Mouse (Mus musculus): ENCODE measurements around the gene Klhl30. TPM values are rescaled to one million over a fixed set of nuclear protein-coding genes. Genes with fewer than 3 reads are reported as not detected.

The Klhl30 gene
- polyA plus RNA-seq (2016; fragmentation: Nextera tagmentation; extraction: Ambion mirVana), result 0.08 and 0.10 TPM in 2 replicates

DNA sequence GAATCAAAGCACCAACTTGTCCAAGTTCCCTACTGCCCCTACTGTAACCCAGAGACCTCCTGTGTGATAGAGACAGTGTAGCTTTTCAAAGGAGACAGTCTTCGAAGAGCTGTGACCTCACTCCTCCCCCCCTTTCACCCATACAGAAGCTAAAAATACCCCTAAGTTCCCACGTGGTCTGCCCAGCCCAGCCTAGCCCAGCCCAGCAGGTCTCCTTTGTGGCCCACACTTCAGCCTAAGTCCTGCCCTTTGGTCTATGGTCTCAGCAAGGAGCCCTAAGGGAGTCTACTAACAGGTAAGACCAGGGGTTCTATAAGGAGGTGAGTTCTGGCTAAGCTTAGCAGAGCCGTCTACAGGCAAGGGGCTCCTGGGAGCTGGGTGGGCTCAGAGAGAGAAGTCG lies at the start of gene Klhl30:
Klhl30 (plus strand) TSS at position 176 of the 400 bp plus-strand sequence.
- ATAC-seq (ENCODE audit: low FRiP score), result no peak
- H3K9ac ChIP-seq, result no peak within 1 kb of the TSS
- peaks cover 2% of the 10 kb centered on the region; the same call in 1 of the 2 replicates for H3K4me1 ChIP-seq
- no peak within 1 kb of the TSS for H3K4me2 ChIP-seq
- H3K36me3 ChIP-seq (replicated peaks), result no peaks in the 10 kb centered on the region
- no peaks in the 10 kb centered on the region for H3K9me3 ChIP-seq
- H3K27ac ChIP-seq, result no peak within 1 kb of the TSS
- no peak within 1 kb of the TSS for H3K4me3 ChIP-seq (replicated peaks)
- 69% methylated on average over 4 of the region's 4 CpGs for WGBS
- peaks cover 16% of the 10 kb centered on the region for H3K27me3 ChIP-seq

DNA sequence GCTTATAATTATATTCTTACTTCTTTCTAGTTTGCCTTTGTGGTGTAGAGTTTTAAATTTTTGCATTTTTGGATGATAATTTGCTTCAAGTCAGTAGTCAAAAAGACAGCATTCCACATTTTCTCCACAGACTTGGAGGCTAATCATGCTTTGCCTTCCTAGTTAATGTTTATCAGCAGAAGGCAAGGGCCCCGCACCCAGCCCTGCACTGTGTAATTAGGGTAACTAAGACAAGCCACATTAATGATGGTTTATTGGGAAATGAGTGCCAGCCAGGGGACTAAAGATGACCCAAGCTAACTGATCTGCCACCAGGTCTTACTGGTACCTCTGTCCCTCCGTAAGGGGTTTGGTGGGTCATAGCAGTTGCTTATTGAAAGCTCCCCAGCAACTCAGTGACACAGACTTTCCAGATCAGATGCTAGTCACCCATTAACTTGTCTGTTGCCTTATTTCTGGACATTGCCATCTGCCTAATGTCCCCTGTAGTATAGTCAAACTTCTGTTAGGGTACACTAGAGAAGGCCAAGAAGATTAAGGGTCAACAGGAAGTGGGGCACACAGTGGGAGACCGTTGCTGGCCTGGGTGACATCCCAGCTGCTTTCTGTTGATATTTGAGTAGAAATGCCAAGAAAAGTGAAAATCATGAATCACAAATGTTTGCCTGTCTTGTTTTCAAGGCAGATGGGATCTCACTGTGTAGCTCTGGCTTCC lies 49.5 kb upstream of the Klhl30 start:
- no peak for ATAC-seq (ENCODE audit: low FRiP score)

DNA sequence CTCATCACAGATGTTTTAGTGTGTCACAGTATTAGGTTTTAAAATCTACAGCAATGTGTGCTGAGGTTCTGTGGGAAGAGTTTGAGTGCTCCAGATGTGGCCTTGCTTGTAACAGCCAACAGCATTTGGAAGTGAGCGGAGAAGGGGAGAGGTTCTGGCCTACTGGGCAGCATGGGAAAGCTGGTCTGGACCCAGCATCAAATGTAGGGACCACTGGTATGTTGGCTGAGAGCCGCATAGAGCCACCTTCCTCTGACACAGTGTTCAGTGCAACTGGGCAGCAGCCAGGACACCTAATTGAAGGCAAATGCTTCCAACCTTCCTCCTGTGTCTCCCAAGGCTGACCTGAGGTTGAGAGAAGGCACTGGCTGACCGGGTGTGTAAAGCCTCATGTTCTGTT lies 48.8 kb upstream of the Klhl30 start:
- Histone ChIP-seq H3K4me3 (replicated peaks) (no peak overlapping the region), H3K27ac (no peak overlapping the region), H3K36me3 (replicated peaks) (peaks cover 23% of the 10 kb centered on the region), H3K4me1 (peaks cover 7% of the 10 kb centered on the region), H3K27me3 (no peaks in the 10 kb centered on the region), H3K4me2 (no peak overlapping the region), H3K9ac (no peak overlapping the region), H3K9me3 (no peaks in the 10 kb centered on the region)
- no peak for ATAC-seq (ENCODE audit: low FRiP score)
- WGBS, result 91% methylated on average over 3 of the region's 3 CpGs

More for the DNA sequence above, 49.5 kb upstream of the Klhl30 start:
- Histone ChIP-seq H3K27me3 (no peaks in the 10 kb centered on the region), H3K9ac (no peak overlapping the region), H3K4me1 (peaks cover 7% of the 10 kb centered on the region), H3K4me3 (replicated peaks) (no peak overlapping the region), H3K4me2 (no peak overlapping the region), H3K27ac (no peak overlapping the region), H3K9me3 (no peaks in the 10 kb centered on the region), H3K36me3 (replicated peaks) (peaks cover 22% of the 10 kb centered on the region)
- 91% methylated on average over 3 of the region's 3 CpGs for WGBS

DNA sequence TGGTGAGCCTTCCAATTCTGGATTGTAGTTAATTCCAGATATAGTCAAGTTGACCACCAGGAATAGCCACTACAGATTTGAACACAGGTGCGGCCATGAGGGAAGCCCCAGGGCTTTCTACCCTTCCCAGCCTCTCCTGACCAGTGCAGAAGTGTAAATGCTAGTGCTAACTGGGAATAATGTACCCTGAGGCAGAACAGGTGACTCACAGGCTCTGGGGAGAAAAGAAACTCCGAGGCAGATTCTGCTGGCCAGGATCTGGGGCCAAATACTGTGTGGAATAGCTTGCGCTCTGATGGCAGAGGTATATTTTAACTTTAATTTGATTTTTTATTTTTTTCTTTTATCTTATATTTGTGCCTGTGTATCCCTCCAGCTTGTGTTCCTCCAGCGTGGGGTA lies 46.2 kb upstream of the Klhl30 start:
- Histone ChIP-seq H3K4me1 (no peaks in the 10 kb centered on the region), H3K9ac (no peak overlapping the region), H3K4me2 (no peak overlapping the region), H3K4me3 (replicated peaks) (no peak overlapping the region), H3K9me3 (no peaks in the 10 kb centered on the region), H3K27ac (no peak overlapping the region), H3K36me3 (replicated peaks) (peaks cover 45% of the 10 kb centered on the region), H3K27me3 (no peaks in the 10 kb centered on the region)
- 90% methylated on average over 4 of the region's 4 CpGs for WGBS
- no peak for ATAC-seq (ENCODE audit: low FRiP score)

DNA sequence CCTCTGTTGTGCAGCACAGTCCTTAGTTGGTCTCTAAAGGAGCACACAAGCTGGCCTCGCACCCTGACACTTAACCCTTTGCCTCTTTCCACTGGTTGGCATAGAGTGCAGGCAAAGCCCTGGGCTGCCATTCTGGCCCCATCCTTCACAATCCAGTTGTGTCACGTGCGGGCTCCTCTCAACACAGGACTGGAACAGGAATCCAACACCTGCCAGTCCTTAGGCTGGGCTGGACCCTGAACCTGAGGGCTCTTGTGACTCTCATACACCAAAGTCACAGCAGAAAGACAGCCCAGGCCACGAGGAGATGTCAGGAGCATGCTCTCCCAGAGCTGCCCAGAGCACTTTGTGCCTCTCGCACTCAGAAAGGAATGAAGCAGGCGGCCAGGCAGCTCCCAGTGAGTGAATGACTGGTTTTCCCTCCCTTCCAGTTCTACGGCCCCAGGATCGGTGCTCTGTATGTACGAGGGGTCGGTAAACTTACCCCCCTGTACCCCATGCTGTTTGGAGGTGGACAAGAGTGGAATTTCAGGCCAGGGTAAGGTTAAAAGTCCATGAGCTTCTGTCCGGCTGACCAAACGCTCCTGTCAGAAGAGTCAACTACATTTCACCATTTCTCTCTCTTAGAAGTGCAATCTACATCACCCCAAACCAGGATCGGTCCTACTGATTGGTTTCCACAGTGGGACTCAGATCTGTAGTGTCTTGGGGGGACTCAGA lies 41.3 kb upstream of the Klhl30 start:
- Histone ChIP-seq H3K4me2 (no peak overlapping the region), H3K27ac (no peak overlapping the region), H3K4me1 (peaks cover 12% of the 10 kb centered on the region), H3K27me3 (no peaks in the 10 kb centered on the region), H3K9ac (no peak overlapping the region), H3K36me3 (replicated peaks) (peaks cover 57% of the 10 kb centered on the region), H3K9me3 (no peaks in the 10 kb centered on the region), H3K4me3 (replicated peaks) (no peak overlapping the region)
- WGBS, result 94% methylated on average over 13 of the region's 13 CpGs
- ATAC-seq (ENCODE audit: low FRiP score), result no peak

DNA sequence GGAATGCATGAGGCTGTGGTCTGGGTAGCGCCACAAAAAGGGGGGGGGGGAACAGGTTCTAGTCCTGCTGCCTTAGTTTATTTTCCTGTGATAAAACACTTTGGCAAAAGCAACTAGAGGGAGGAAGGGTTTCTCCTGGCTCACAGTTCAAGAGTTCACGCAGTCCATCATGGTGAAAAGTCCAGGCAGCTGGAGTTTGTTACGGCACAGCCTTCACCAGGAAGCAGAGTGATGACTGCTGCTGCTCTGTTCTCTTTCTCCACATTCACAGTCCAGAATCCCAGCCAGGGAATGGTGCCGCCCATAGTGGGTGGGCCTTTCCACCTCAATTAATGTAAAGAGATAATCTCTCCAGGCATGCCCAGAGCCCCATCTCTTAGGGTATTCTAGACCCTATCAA lies 38.5 kb upstream of the Klhl30 start:
- H3K4me1 ChIP-seq, result peaks cover 12% of the 10 kb centered on the region
- no peak overlapping the region for H3K4me3 ChIP-seq (replicated peaks)
- peaks cover 36% of the 10 kb centered on the region for H3K36me3 ChIP-seq (replicated peaks)
- H3K9me3 ChIP-seq, result no peaks in the 10 kb centered on the region
- no peak overlapping the region for H3K9ac ChIP-seq
- 89% methylated on average over 4 of the region's 4 CpGs for WGBS
- H3K4me2 ChIP-seq, result no peak overlapping the region
- no peaks in the 10 kb centered on the region for H3K27me3 ChIP-seq
- no peak overlapping the region for H3K27ac ChIP-seq
- no peak for ATAC-seq (ENCODE audit: low FRiP score)

DNA sequence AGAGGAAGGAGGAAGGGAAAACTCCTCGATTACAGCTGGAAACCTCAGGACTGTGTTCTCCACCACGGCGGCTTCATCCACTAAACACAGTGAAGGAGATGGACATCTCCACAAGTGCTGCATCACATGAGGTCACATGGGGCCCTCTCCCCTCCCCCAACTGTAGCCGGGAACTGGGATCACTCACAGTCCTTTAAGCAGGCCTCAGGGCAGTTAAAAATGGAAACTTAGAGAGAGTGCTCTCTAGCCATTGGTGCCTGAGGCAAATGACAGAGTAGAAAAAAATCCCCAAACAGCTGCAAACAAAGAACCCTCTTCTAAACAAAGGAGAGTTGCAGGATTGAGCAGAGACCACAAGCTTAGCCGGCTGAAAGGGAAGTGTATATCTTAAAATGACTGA lies 37.6 kb upstream of the Klhl30 start:
- H3K27me3 ChIP-seq, result no peaks in the 10 kb centered on the region
- no peak overlapping the region for H3K4me2 ChIP-seq
- no peak overlapping the region for H3K4me3 ChIP-seq (replicated peaks)
- H3K4me1 ChIP-seq, result peaks cover 12% of the 10 kb centered on the region
- no peaks in the 10 kb centered on the region for H3K9me3 ChIP-seq
- H3K36me3 ChIP-seq (replicated peaks), result peaks cover 30% of the 10 kb centered on the region
- WGBS, result 39% methylated on average over 5 of the region's 5 CpGs
- no peak for ATAC-seq (ENCODE audit: low FRiP score)
- H3K27ac ChIP-seq, result peak overlapping the region; percentile 63
- no peak overlapping the region for H3K9ac ChIP-seq

DNA sequence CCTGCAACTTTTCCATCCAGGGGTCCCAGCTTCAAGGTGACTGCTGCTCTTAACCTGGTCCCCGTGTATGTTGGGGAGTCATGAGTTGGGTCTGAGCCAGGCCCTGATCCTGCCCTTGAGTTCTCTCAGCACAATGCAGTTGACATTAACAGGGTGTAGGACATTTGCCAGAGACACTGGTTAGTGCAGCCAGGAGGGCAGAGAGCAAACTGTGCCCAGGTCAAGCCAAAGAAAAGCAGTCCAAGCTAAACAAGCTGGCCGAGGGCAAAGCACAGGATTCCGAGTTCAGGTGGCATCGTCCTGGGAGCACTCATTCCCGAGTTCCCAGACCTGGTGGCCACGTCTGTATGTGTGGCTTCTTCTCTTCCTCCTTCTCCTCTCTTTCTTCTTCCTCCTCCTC lies 33.2 kb upstream of the Klhl30 start:
- Histone ChIP-seq H3K27ac (no peak overlapping the region), H3K4me3 (replicated peaks) (no peak overlapping the region), H3K9ac (no peak overlapping the region), H3K27me3 (no peaks in the 10 kb centered on the region), H3K4me2 (no peak overlapping the region), H3K9me3 (no peaks in the 10 kb centered on the region), H3K4me1 (peaks cover 12% of the 10 kb centered on the region), H3K36me3 (replicated peaks) (no peaks in the 10 kb centered on the region)
- 87% methylated on average over 6 of the region's 6 CpGs for WGBS
- no peak for ATAC-seq (ENCODE audit: low FRiP score)

DNA sequence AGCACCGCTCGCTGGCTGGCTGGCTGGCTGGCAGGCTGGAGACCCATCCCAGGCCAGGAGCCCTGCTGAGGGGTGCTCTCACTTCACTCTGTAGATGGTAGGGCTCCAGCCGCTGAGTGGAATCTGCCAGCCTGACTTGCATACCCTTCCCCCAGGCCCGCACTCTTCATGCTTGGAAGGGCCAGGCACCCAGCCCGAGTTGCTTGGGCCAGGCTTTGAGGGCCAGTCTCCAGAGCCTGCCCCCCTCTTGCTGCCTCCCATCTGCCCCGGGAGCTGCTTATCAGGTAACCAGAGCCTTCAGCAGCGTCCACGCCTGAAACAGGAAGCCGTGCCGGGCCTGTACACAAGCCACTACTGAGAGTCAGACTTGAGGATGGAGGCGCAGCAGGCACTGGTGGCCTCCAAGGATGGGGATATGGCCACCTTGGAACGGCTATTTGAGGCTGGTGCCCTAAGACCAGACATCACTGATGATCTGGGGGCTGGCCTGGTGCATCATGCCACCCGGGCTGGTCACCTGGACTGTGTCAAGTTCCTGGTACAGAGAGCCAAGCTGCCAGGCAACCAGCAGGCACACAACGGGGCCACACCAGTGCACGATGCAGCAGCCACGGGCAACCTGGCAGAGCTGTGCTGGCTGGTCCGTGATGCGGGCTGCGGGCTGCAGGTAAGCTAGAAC lies 28.9 kb upstream of the Klhl30 start, which contains the start of gene Espnl:
Espnl (plus strand) TSS at position 316 of the 679 bp plus-strand sequence.
- no peak for ATAC-seq (ENCODE audit: low FRiP score)
- Histone ChIP-seq H3K4me3 (replicated peaks) (no peak within 1 kb of the TSS), H3K27ac (no peak within 1 kb of the TSS), H3K9ac (no peak within 1 kb of the TSS), H3K36me3 (replicated peaks) (no peaks in the 10 kb centered on the region), H3K4me2 (no peak within 1 kb of the TSS), H3K9me3 (no peaks in the 10 kb centered on the region), H3K27me3 (no peaks in the 10 kb centered on the region; the same call in 1 of the 2 replicates), H3K4me1 (no peaks in the 10 kb centered on the region)
- WGBS, result 89% methylated on average over 19 of the region's 19 CpGs

DNA sequence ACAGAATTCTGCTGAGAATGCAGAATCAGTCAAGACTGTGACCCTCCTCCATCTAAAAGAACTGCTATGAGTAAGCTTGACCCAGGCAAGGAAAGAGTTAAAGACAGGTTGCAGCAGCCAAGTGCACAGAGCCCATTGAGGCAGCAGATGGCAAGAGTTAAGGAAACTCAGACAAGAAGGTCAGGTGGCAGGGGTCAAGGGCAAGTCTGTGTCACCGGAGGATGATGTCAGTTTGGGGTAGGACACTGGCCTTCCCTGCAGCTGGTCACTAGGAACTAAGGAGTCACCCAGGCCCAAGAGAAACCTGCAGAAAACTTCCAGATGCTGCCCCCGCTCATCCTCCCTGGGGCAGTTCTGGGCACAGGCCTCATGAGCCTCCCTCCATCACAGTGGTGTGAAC lies 26.2 kb upstream of the Klhl30 start:
- Histone ChIP-seq H3K4me1 (no peaks in the 10 kb centered on the region), H3K4me3 (replicated peaks) (no peak overlapping the region)
- WGBS, result 80% methylated on average over 2 of the region's 2 CpGs

DNA sequence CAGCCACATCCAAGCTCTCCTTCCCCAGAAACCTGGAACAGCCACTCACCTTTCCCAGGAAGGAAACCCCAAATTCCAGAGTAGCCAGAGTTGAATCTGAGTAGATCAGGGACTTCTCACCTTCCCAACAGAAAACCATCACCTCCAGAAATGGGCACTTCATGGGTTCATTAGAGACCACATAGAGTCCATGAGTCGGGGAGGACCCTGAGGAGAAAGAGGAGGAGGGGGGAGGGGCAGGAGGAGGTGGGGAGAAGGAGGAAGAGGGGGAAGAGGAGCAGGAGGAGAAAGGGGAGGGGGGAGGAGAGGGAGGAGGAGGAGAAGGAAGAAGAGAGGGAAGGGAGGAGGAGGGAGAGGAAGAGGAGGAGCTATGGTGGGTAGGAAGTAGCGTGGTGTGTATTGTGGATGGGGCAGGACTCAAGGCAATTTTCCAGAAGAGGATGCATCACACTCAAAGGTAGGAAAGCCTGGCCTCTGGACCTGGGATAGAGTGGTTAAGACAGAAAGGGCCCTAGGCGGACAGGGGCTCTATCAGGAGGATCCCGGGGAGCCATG lies 25.3 kb upstream of the Klhl30 start:
- H3K4me2 ChIP-seq, result no peak overlapping the region
- no peaks in the 10 kb centered on the region for H3K9me3 ChIP-seq
- H3K36me3 ChIP-seq (replicated peaks), result no peaks in the 10 kb centered on the region
- H3K9ac ChIP-seq, result no peak overlapping the region
- no peak overlapping the region for H3K4me3 ChIP-seq (replicated peaks)
- 78% methylated on average over 4 of the region's 4 CpGs for WGBS
- H3K27ac ChIP-seq, result no peak overlapping the region
- ATAC-seq (ENCODE audit: low FRiP score), result no peak
- no peaks in the 10 kb centered on the region; the same call in 1 of the 2 replicates for H3K27me3 ChIP-seq
- H3K4me1 ChIP-seq, result no peaks in the 10 kb centered on the region

More for the DNA sequence above, 26.2 kb upstream of the Klhl30 start:
- no peaks in the 10 kb centered on the region for H3K36me3 ChIP-seq (replicated peaks)
- no peak overlapping the region for H3K9ac ChIP-seq
- H3K4me2 ChIP-seq, result no peak overlapping the region
- ATAC-seq (ENCODE audit: low FRiP score), result no peak
- no peaks in the 10 kb centered on the region for H3K9me3 ChIP-seq
- H3K27me3 ChIP-seq, result no peaks in the 10 kb centered on the region; the same call in 1 of the 2 replicates
- no peak overlapping the region for H3K27ac ChIP-seq

DNA sequence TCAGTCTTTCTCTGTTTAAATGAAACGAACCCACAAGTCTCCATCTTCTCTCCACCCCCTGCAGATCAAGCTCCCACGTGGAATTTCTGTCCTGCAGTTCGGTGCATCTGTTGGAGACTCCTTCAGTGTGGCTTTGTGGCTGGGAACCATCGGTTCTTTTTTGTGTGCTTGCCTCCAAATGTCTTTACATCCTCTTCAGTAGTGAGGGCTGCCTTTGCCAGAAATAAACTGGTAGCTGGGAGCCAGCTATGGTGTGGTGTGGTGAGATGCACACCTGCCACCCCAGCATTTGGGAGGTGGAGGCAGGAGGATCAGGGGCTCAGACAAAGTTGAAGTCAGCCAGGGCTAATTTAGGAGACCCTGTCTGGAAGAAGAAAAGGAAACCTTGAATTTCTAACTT lies 18.7 kb upstream of the Klhl30 start:
- H3K36me3 ChIP-seq (replicated peaks), result no peaks in the 10 kb centered on the region
- H3K4me1 ChIP-seq, result no peaks in the 10 kb centered on the region
- no peaks in the 10 kb centered on the region for H3K27me3 ChIP-seq
- H3K4me2 ChIP-seq, result no peak overlapping the region
- 55% methylated on average over 4 of the region's 4 CpGs for WGBS
- no peak overlapping the region for H3K4me3 ChIP-seq (replicated peaks)
- ATAC-seq (ENCODE audit: low FRiP score), result no peak
- H3K27ac ChIP-seq, result no peak overlapping the region
- no peak overlapping the region for H3K9ac ChIP-seq
- no peaks in the 10 kb centered on the region for H3K9me3 ChIP-seq
